Mouse (Mus musculus) ES-Bruce4 (cell line): ENCODE data around the gene Pigz.

Source experiments
- CTCF ChIP-seq: IDR thresholded peaks from one replicate; pipeline ENCODE4 v1.8.1; 2011; ENCODE audit warnings: low read depth, low read length
- POLR2A ChIP-seq: IDR thresholded peaks from one replicate; pipeline ENCODE4 v1.8.1; 2011; ENCODE audit warnings: low read length; ENCODE audit not compliant: insufficient read depth

- TF ChIP-seq CTCF (no peak), POLR2A (no peak)
Measured at GRCm38 (mm10) chr16:31890907-31891306, 42.7 kb upstream of the Pigz start.
